Comparison of ENCODE assay signal across 8 mouse cellular contexts in genomic region chrX:74248651-74249050, GRCm38 (mm10). TPM values are rescaled to one million over a fixed set of nuclear protein-coding genes. Genes with fewer than 3 reads are reported as not detected.
DNase-seq lines count a peak whose midpoint lies in the region; ATAC-seq and TF ChIP-seq lines count a peak whose summit lies in the region.

No protein-coding gene starts in this region.

- TF ChIP-seq EP300 in heart, adult 2 months (IDR thresholded peaks at IDR 0.05; ENCODE audit: insufficient read depth, low read depth, low read length), result 0 out of 2 replicates have a peak, but pooled peaks have one; percentile 20

- no peaks in the 10 kb centered on the region for H3K79me2 ChIP-seq in heart, adult 2 months (replicated peaks; ENCODE audit: control insufficient read depth, insufficient read depth, low read length)

- no peak for TF ChIP-seq POLR2A in heart, adult 2 months (IDR thresholded peaks at IDR 0.05; ENCODE audit: insufficient read depth, low read depth, low read length)

- peaks cover 3% of the 10 kb centered on the region for H3K4me1 ChIP-seq in heart, adult 2 months (ENCODE audit: control insufficient read depth, insufficient read depth, low read length)
- H3K4me1 ChIP-seq in kidney, embryonic 16.5 days (ENCODE audit: insufficient read depth, low read length), result peaks cover 4% of the 10 kb centered on the region
- peaks cover 7% of the 10 kb centered on the region; the same call in 1 of the 2 replicates for H3K4me1 ChIP-seq in lung, embryonic 15.5 days

- peak overlapping the region; percentile 78; the same call in 1 of the 2 replicates for H3K9ac ChIP-seq in heart, adult 2 months (ENCODE audit: low read depth, low read length)
- peak overlapping the region; percentile 69; the same call in 1 of the 2 replicates for H3K9ac ChIP-seq in kidney, embryonic 16.5 days (replicated peaks; ENCODE audit: low read length)
- peak overlapping the region; percentile 48 for H3K9ac ChIP-seq in lung, embryonic 15.5 days

- no peaks in the 10 kb centered on the region for H3K9me3 ChIP-seq in kidney, embryonic 16.5 days (ENCODE audit: low read length)
- no peaks in the 10 kb centered on the region for H3K9me3 ChIP-seq in lung, embryonic 15.5 days

- peak overlapping the region; percentile 58 for H3K27ac ChIP-seq in heart, adult 2 months
- peak overlapping the region; percentile 76 for H3K27ac ChIP-seq in kidney, embryonic 16.5 days (ENCODE audit: low read length)
- H3K27ac ChIP-seq in lung, embryonic 15.5 days, result peak overlapping the region; percentile 87

- 6% methylated on average over 3 of the region's 3 CpGs for WGBS in heart, adult 2 months
- WGBS in kidney, embryonic 16.5 days, result 17% methylated on average over 3 of the region's 3 CpGs
- WGBS in lung, embryonic 15.5 days, result 13% methylated on average over 3 of the region's 3 CpGs

- no peaks in the 10 kb centered on the region for H3K27me3 ChIP-seq in heart, adult 2 months (ENCODE audit: control insufficient read depth, insufficient read depth, low read length)
- no peaks in the 10 kb centered on the region; the same call in 1 of the 2 replicates for H3K27me3 ChIP-seq in kidney, embryonic 16.5 days (ENCODE audit: insufficient read depth, low read length)
- H3K27me3 ChIP-seq in lung, embryonic 15.5 days, result no peaks in the 10 kb centered on the region

- H3K4me3 ChIP-seq in heart, adult 2 months, result peak overlapping the region; percentile 49
- H3K4me3 ChIP-seq in kidney, embryonic 16.5 days (ENCODE audit: low read length), result peak overlapping the region; percentile 51
- H3K4me3 ChIP-seq in lung, embryonic 15.5 days, result peak overlapping the region; percentile 42

- DNase-seq in right cerebral cortex, adult 2 months (ENCODE audit: low spot score in 2 of 2), result peak; percentile 47 to 52
- DNase-seq in right cerebral cortex, postnatal 25 days, result no peak
- peak; percentile 50 for DNase-seq in cerebellum, adult 8-10 months
- DNase-seq in heart, adult 2 months, result peak; percentile 68 to 73
- DNase-seq in right cerebral cortex, postnatal 4 days, result peak; percentile 74

- peak overlapping the region; percentile 58 for H3K4me2 ChIP-seq in kidney, embryonic 16.5 days (replicated peaks; ENCODE audit: low read depth, low read length)
- H3K4me2 ChIP-seq in lung, embryonic 15.5 days, result peak overlapping the region; percentile 62

- TF ChIP-seq CTCF in heart, adult 2 months (IDR thresholded peaks at IDR 0.05), result peak; percentile 77

- intact Hi-C loops in heart, adult 2 months (cut with DNase I), result loop anchor here (1.0 to 10.0 kb wide), 8 partner anchors 34 to 226 kb away; partner anchors contain the start of genes Atp6ap1, Dnase1l1, Fam3a and G6pdx

- no peaks in the 10 kb centered on the region for H3K36me3 ChIP-seq in heart, adult 2 months (ENCODE audit: control insufficient read depth, insufficient read depth, low read length)
- no peaks in the 10 kb centered on the region for H3K36me3 ChIP-seq in kidney, embryonic 16.5 days (ENCODE audit: insufficient read depth, low read length)
- no peaks in the 10 kb centered on the region; the same call in 1 of the 2 replicates for H3K36me3 ChIP-seq in lung, embryonic 15.5 days

- peak; percentile 39 for ATAC-seq in kidney, embryonic 16.5 days (ENCODE audit: low FRiP score, low TSS enrichment)
- ATAC-seq in lung, embryonic 15.5 days (ENCODE audit: borderline replicate concordance, extremely low read depth, low FRiP score, low TSS enrichment), result 0 out of 2 replicates have a peak, but pooled peaks have one; percentile 21
- no peak for ATAC-seq in megakaryocyte progenitor cell, adult 5-6 weeks (replicated peaks; ENCODE audit: poor library complexity)

RNA-seq across cellular contexts. Expression of gene Flna, which starts 1.0 kb away (rescaled TPM):
- 100 to 1,000 TPM in 1 of 2 experiments, 10 to 100 TPM in 1; 87.4 to 104 TPM for total RNA-seq in heart, adult 2 months (2021)
- polyA plus RNA-seq in heart, adult 2 months (2012; rRNA removed), result 218 and 243 TPM in 2 replicates
- polyA plus RNA-seq in kidney, embryonic 16.5 days (2015; fragmentation: Nextera tagmentation; extraction: Ambion mirVana), result 331 and 364 TPM in 2 replicates
- 361 and 366 TPM in 2 replicates for polyA plus RNA-seq in lung, embryonic 15.5 days (2015; fragmentation: Nextera tagmentation; extraction: Ambion mirVana)
- total RNA-seq in megakaryocyte progenitor cell, adult 5-6 weeks (2015), result 158 and 196 TPM in 2 replicates
- 495 and 504 TPM in 2 replicates for total RNA-seq in megakaryocyte progenitor cell, adult 5-6 weeks (2017)

RNA-seq across cellular contexts. Expression of gene Emd, which starts 5.8 kb away (rescaled TPM):
- 10 to 100 TPM; 33.8 to 37.6 TPM for total RNA-seq in heart, adult 2 months (2021)
- polyA plus RNA-seq in heart, adult 2 months (2012; rRNA removed), result 49.5 and 75.7 TPM in 2 replicates
- 25.6 and 26.5 TPM in 2 replicates for polyA plus RNA-seq in kidney, embryonic 16.5 days (2015; fragmentation: Nextera tagmentation; extraction: Ambion mirVana)
- polyA plus RNA-seq in lung, embryonic 15.5 days (2015; fragmentation: Nextera tagmentation; extraction: Ambion mirVana), result 23.2 and 24.7 TPM in 2 replicates
- total RNA-seq in megakaryocyte progenitor cell, adult 5-6 weeks (2015), result 77.1 and 82.8 TPM in 2 replicates
- 86.7 and 91.7 TPM in 2 replicates for total RNA-seq in megakaryocyte progenitor cell, adult 5-6 weeks (2017)

RNA-seq across cellular contexts. Expression of gene Rpl10, which starts 22.0 kb away (rescaled TPM):
- total RNA-seq in heart, adult 2 months (2021), result 100 to 1,000 TPM; 200 to 274 TPM
- polyA plus RNA-seq in heart, adult 2 months (2012; rRNA removed), result 593 and 754 TPM in 2 replicates
- polyA plus RNA-seq in kidney, embryonic 16.5 days (2015; fragmentation: Nextera tagmentation; extraction: Ambion mirVana), result 610 and 782 TPM in 2 replicates
- polyA plus RNA-seq in lung, embryonic 15.5 days (2015; fragmentation: Nextera tagmentation; extraction: Ambion mirVana), result 846 and 923 TPM in 2 replicates
- 3,920 and 4,047 TPM in 2 replicates for total RNA-seq in megakaryocyte progenitor cell, adult 5-6 weeks (2015)
- 1,333 and 1,759 TPM in 2 replicates for total RNA-seq in megakaryocyte progenitor cell, adult 5-6 weeks (2017)

RNA-seq across cellular contexts. Expression of gene Taz, which starts 33.1 kb away (rescaled TPM):
- total RNA-seq in heart, adult 2 months (2021), result 10 to 100 TPM; 45.6 to 47.4 TPM
- 93.5 and 103 TPM in 2 replicates for polyA plus RNA-seq in heart, adult 2 months (2012; rRNA removed)
- polyA plus RNA-seq in kidney, embryonic 16.5 days (2015; fragmentation: Nextera tagmentation; extraction: Ambion mirVana), result 97.2 and 103 TPM in 2 replicates
- 78.8 and 83.8 TPM in 2 replicates for polyA plus RNA-seq in lung, embryonic 15.5 days (2015; fragmentation: Nextera tagmentation; extraction: Ambion mirVana)
- 44.5 and 53.5 TPM in 2 replicates for total RNA-seq in megakaryocyte progenitor cell, adult 5-6 weeks (2015)
- total RNA-seq in megakaryocyte progenitor cell, adult 5-6 weeks (2017), result 25.8 and 31.0 TPM in 2 replicates

RNA-seq across cellular contexts. Expression of gene Dnase1l1, which starts 33.5 kb away (rescaled TPM):
- total RNA-seq in heart, adult 2 months (2021), result 10 to 100 TPM; 15.4 to 19.7 TPM
- polyA plus RNA-seq in heart, adult 2 months (2012; rRNA removed), result 21.2 and 33.2 TPM in 2 replicates
- polyA plus RNA-seq in kidney, embryonic 16.5 days (2015; fragmentation: Nextera tagmentation; extraction: Ambion mirVana), result 13.4 and 15.5 TPM in 2 replicates
- polyA plus RNA-seq in lung, embryonic 15.5 days (2015; fragmentation: Nextera tagmentation; extraction: Ambion mirVana), result 11.2 and 15.8 TPM in 2 replicates
- 21.2 and 24.5 TPM in 2 replicates for total RNA-seq in megakaryocyte progenitor cell, adult 5-6 weeks (2015)
- total RNA-seq in megakaryocyte progenitor cell, adult 5-6 weeks (2017), result 7.1 and 17.4 TPM in 2 replicates
